Mouse (Mus musculus): ENCODE measurements around the gene AF067061.
A peak's percentile ranks its signal among the peaks of the same experiment; 100 is the strongest.
"Not testable (repeated sequence)": the region's sequence is repeated elsewhere in the genome, so short reads cannot be mapped to it uniquely, and the experiment has no call there.

AF067061 gene

DNA sequence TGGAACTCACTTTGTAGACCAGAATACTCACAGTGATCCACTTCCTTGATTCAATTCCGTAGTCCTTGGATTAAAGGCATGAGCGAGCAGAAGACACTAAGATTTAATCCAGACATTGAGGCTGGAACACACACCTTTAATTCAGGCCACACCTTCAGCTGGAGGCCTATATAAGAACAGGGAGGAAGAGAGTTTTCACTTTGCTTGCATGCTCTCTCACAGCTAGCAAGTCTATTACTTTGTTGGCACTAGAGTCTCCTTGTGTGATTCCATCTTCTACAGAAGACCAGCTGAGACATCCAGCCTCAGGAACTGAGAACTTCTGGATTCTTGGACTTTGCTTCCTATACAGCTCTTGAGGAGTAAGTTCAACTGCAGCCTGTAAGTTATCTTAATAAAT lies at the start of gene AF067061:
Gene AF067061 (plus strand): TSS at position 245 of the 400 bp plus-strand sequence.
- not testable (repeated sequence) for DNase-seq (ENCODE audit: extremely low spot score)

DNA sequence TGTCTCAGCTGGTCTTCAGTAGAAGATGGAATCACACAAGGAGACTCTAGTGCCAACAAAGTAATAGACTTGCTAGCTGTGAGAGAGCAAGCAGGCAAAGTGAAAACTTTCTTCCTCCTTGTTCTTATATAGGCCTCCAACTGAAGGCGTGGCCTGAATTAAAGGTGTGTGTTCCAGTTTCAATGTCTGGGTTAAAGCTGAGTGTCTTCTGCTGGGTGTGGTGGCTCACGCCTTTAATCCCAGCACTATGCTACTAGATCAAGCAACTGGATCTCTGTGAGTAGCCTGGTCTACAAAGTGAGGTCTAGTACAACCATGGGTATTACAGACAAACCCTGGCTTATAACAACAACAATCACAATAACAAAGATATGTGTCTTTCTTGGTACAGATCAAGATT lies 47.1 kb upstream of the AF067061 start, which contains the start of gene Gm21762:
Gene Gm21762 (minus strand): TSS at position 101 of the 400 bp plus-strand sequence.
- DNase-seq (ENCODE audit: extremely low spot score) = not testable (repeated sequence)

DNA sequence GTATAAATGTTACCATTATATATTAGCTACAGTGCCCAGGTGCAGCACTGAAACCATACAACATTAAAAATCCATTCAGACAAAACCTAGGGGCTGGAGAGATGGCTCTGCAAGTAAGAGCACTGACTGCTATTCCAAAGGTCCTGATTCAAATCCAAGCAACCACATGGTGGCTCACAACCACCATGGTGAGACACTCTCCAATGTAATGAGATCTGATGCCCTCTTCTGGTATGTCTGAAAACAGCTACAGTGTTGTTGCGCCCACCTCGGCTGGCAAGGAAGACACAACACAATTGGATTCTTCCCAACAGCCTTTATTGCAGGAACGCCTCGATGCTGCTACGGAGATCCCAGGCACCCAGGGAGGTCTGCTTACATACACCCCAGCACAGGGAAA lies 42.0 kb upstream of the AF067061 start:
- not testable (repeated sequence) for DNase-seq (ENCODE audit: extremely low spot score)

DNA sequence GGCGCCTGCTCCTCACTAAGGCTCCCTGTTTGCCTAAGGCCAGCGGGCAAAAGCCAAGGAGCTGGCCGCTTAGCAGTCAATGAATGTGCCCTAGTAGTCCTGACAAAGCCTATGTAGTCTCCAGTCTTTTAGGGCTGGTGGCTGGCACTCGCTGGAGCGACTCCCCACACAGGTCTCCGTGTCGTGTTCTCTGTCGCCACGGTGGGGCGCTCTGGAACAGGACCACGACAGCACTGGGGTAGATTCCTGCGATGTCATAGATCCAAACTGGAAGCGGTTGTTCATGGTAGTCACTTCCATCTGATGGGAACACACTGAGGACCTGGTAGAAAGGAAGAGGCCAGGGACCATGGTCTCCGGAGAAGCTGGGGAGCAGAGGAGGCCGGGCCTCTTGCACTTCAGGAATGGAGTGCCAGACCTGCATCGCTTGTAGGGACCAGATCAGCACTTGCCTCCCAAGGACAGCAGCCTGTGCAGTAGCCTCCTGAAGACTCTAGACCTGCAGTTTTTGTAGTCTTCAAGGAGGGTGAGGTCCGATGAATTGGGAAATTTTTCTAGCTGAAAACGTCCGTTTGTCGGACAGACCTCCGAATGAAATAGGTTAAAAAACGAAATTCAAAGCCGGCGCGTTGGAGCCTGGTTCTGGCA lies 39.8 kb upstream of the AF067061 start:
- DNase-seq (ENCODE audit: extremely low spot score) = not testable (repeated sequence)

DNA sequence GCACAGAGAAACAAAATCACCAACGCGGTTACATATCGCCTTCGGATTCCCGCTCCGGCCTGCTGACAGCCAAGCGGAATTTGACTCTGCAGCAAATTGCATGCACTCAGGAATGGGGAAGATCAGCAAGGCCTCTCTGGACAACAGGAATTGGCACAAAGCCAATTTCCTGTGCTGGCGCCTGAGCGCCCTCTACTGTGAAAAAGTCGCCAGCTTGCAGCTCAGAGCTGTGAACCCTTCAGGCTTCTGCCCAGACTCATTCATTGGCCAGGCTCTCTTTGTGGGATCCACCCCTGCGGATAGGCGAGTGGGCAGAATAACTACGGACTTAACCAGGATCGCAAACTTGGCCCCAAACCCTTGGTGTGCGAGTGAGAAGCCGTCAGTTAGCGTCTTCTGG lies 31.1 kb upstream of the AF067061 start:
- DNase-seq (ENCODE audit: extremely low spot score) = not testable (repeated sequence)

DNA sequence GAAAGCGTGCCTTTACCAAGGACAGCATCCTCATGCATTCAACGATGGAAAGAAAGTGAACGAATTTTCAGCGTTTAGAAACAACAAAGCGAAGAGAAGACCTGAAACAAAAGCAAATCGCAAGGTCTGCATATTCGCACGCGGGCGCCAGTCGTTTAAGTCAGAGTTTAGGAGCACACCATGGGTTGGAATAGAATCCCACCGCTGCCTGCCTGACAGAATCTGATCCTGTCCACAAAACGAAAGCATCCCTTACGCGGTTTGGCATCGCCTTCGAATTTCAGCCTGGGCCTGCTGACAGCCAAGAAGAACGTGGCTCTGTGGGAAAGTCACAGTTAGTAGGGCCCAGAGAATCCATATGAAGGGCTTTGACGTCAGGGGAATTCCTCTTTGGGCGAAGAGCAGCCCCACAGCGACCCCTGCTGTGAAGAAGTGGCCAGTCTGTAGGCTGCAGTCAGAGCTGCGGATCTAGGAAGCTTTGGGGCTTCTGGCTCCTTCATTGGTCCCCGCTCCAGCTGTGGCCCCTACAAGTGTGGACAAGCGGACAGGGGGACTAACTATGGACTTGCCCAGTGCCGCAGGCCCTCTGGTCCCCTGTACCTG lies 30.4 kb upstream of the AF067061 start:
- DNase-seq (ENCODE audit: extremely low spot score) = not testable (repeated sequence)

DNA sequence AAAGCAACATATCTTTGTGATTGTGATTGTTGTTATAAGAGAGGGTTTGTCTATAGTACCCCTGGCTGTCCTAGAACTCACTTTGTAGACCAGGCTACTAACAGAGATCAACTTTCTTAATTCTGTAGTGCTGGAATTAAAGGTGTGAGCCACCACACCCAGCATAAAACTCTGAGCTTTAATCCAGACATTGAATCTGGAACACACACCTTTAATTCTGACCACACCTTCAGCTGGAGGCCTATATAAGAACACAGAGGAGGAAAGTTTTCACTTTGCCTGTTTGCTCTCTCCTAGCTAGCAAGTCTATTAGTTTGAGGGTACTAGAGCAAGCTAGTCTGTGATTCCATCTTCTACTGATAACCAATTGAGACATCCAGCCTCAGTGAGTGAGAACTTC lies 24.1 kb upstream of the AF067061 start, which contains the start of gene Gm21731:
Gene Gm21731 (plus strand): TSS at position 301 of the 400 bp plus-strand sequence.
- not testable (repeated sequence) for DNase-seq (ENCODE audit: extremely low spot score)

DNA sequence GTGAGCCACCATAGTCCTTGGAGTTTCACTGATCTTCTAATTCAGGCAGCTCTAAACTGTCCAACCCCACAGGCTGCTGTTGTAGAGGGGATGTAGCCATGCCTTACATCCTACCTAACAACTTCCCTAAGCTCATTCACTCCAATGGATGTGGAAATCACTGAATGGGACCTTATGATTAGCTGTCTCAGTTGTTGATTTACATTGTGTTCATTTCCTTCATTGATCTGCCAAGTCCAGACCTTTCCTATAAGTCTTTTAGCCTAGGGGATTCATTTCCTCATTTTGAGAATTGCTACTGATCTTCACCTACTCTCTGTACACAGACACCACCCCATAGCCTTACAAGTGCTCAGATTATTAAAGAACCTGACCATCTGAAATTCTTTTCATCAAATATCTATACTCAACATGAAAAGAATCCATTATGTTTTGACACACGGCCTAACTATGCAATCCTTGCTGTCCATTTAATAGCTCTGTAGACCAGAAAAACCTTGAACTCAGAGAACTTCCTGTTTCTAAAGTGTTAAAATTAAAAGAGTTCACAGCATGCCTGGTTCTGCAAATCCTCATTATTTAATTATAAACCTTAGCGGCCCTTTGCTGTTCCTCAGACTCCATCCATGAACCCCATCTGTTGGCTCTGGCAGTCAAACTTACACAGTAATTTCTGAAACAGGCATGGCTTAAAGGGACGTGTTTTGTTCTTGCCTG lies 11.5 kb upstream of the AF067061 start:
- DNase-seq (ENCODE audit: extremely low spot score) = not testable (repeated sequence)

DNA sequence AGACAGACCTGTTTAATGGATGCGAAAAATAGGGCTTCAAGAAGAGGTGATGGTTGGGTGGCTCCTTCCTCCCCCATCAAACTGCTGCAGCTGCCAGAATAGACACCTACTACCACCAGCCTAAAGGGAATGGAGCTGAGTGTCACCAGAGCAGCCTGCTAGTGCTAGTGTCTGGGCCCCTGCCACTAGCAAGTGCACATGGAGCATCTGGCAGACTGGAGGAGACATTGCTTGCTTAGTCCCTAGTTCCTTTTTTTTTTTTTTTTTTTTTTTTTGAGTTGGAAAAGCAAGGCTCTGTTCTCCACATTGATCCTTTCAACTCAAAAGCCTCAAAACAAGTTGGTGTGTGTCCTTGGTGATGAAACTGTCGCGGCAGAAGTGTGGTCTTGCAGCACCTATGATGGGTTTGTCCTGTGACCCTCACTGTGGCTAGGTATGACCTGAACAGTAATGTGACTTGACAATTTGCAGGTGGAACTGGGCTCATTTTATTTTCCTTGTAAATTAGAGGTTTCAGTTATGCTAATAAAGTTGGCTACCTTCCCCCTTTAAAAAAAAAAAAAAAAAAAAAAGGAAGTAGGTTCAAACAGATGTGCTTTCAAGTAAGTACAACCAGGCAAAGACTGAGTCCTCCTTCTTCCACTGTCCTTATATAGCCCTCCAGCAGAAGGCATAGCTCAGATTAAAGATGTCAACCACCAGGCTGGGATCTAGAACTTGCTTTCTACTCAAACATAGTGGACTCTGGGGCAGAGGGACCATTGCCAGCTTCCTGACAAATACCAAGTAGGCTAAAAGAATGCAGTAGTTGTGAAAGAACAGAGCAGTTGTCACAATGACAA lies 3.9 kb upstream of the AF067061 start:
- DNase-seq (ENCODE audit: extremely low spot score) = not testable (repeated sequence)

DNA sequence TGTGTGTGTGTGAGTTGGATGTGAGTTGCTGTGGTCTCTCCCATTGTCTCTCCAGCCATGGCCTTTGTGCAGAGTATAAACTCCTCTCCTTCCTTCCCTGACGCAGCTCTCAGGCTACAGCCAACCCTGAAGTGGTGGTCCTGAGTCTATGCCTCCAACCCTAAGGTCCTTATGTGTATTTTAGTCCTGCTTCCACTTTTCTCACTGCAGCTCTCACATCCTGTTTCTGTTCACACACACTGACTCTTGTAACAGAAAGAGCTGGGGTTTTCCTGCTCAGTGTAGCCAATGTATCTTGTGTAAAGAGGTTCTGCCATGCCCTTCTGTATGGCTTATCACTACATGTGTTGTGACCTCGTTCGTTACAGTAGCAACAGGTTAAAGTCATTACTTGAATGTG lies 3.2 kb upstream of the AF067061 start:
- DNase-seq (ENCODE audit: extremely low spot score) = not testable (repeated sequence)

DNA sequence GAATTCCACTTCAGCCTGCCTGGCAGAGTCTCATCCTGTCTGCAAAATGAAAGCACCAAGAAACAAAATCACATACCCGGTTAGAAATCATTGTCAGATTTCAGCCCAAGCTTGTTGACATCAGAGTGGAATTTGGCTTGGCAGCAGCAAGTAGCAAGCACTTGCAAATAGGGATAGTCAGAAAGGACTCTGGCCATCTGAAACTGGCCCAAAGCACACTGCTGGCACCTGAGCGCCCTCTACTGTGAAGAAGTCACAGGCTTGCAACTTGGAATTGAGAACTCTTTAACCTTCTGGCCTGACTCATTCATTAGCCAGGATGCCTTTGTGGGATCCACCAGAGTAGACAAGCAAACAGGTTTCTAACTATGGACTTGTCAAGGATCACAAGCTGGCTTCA lies 14.9 kb downstream of the AF067061 start:
- DNase-seq (ENCODE audit: extremely low spot score) = not testable (repeated sequence)

DNA sequence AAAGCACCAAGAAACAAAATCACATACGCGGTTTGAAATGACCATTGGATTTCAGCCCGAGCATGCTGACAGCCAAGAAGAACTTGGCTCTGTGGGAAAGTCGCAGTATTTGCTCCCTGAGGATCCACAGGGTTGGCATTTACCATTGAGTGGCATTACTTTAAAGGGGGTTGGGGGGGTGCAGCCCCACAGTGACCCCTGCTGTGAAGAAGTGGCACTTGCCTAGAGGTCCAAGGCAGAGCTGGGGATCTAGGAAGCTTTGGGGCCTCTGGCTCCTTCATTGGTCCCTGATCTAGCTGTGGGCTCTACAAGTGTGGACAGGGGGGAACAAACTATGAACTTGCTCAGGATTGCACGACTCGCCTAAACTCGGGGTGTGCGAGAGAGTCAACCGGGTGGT lies 15.9 kb downstream of the AF067061 start:
- no peak for DNase-seq (ENCODE audit: extremely low spot score)

DNA sequence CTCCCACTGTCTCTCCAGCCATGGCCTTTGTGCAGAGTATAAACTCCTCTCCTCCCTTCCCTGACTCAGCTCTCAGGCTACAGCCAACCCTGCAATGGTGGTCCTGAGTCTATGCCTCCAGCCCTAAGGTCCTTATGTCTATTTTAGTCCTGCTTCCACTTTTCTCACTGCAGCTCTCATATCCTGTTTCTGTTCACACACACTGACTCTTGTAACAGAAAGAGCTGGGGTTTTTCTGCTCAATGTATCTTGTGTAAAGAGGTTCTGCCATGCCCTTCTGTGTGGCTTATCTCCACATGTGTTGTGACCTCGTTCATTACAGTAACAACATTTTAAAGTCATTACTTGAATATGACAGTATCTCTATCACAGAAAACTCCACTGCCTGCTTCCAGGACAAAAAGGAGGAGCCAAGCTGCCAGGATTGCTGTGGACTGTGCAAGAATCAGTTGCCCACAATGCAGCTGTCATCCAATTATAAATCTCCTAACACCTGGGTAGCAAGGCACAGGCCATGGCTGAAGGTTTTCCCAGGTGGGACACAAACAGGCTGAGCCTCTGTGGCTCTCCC lies 36.5 kb downstream of the AF067061 start:
- no peak for DNase-seq (ENCODE audit: extremely low spot score)

DNA sequence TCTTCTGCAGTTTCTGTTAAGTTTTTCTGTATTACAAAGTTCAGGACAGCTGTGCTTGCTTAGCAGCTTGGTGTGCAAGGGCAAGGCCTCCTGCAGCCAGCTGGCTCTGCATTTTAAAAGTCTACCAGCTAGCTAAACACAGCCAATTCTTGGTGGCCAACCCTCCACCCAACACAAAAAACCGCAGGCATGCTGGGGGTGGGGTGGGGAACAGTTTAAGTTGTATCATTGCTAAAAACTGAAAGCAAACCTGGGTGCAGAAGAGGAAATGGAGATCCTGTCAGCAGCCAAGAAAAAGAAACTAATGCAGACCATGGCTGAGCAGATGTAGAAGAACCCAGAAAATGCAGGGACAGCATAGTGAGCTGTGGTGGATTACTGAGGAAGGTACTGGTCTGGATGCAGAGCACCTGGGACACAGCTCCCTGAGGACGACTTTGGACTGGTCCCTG lies 37.1 kb downstream of the AF067061 start, which contains the start of gene BC147527:
Gene BC147527 (plus strand): TSS at position 402 of the 452 bp plus-strand sequence.
- DNase-seq (ENCODE audit: extremely low spot score) = no peak

DNA sequence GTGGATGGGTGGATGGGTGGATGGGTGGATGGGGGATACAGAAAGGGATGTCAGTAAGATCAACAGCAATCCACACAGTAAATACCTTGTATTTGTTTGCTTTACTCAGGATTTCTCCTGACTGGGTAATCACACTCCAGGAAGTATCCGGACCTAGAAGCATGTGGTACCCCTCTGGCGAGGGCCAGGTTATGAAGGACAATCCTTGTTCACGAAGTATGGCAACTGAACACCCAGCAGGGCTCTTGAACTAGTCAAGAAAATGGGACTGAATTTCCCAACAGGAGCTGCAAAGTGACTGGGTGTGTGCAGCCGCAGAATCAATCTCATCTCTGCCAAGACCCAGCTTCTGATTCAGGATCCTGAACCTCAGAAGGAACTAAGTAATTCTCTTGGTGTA lies 37.9 kb downstream of the AF067061 start:
- DNase-seq (ENCODE audit: extremely low spot score) = no peak

DNA sequence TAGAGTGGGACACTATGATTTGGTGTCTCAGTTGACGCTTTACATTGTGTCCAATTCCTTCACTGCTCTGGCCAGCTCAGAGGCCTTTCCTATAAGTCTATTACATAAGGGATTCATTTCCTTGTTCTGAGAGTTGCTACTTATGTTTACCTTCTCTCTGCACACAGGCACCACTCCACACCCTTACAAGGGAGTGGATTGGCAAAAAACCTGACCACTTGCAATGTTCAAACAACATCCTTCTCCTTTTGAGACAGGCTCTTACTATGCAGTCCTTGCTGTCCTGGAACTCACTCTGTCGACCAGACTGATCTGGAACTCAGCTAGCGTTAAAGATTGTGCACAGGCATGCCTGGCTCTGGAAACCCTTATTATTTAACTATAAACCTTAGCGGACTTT lies 47.8 kb downstream of the AF067061 start:
- DNase-seq (ENCODE audit: extremely low spot score) = no peak

DNA sequence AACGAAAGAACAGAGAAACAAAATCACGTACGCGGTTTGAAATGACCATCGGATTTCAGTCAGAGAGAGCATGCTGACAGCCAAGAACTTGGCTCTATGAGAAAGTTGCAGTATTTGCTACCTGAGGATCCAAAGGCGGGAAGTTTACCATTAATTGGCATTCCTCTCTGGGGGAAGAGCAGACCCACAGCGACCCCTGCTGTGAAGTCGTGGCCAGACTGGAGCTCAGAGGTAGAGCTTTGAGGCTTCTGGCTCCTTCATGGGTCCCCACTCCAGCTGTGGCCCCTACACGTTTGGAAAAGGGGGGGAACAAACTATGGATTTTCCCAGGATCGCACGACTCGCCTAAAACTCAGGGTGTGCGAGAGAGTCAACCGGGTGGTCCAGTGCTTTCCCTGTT lies 50.7 kb downstream of the AF067061 start:
- DNase-seq (ENCODE audit: extremely low spot score) = peak; percentile 25
